Mouse (Mus musculus) bone marrow, adult 2 months (tissue): ENCODE data around the gene Zfp11.
"Not testable (repeated sequence)": the region's sequence is repeated elsewhere in the genome, so short reads cannot be mapped to it uniquely, and the experiment has no call there.

Source experiments
- CTCF ChIP-seq: fragments of 200-500 bp; IDR thresholded peaks from 2 replicates; pipeline ENCODE4 v1.5.1; 2011; ENCODE audit warnings: low read length, control low read depth; ENCODE audit not compliant: control insufficient read depth, insufficient read depth
- POLR2A ChIP-seq: fragments of 200-500 bp; IDR thresholded peaks from 2 replicates; pipeline ENCODE4 v1.6.1; 2011; ENCODE audit warnings: low read depth, mild to moderate bottlenecking, control low read depth, low read length, borderline replicate concordance; ENCODE audit not compliant: control insufficient read depth

- not testable (repeated sequence) for TF ChIP-seq CTCF, POLR2A
Observed at GRCm38 (mm10) chr5:129620600-129620999, 49.3 kb downstream of the Zfp11 start.
